Mouse (Mus musculus): ENCODE measurements around the gene Ptgr2. TPM values are rescaled to one million over a fixed set of nuclear protein-coding genes. Genes with fewer than 3 reads are reported as not detected.

The Ptgr2 gene
- polyA plus RNA-seq, 1 experiment from 2014 or later: 29.1 TPM

DNA sequence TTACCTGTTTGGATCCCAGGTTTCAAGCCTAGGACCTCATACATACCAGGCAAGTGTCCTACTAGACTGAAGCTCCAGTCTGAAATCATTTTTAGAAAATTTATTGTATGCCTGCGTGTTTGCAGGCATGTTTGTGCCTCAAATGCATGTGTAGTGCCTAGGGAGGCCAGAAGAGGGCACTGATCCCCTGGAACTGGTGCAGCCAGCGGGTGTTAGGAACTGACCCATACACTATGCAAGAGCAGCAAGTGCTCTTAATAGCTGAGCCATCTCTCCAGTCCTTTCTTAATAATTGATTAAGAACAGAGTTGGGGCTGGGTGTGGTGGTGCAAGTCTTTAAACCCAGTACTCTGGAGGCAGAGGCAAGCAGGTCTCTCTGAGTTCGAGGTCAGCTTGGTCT is 3.4 kb downstream of the Ptgr2 start:
- Histone ChIP-seq H3K27ac (ENCODE audit: low read length) (no peak overlapping the region), H3K27me3 (ENCODE audit: control insufficient read depth, insufficient read depth, low read depth, low read length) (no peaks in the 10 kb centered on the region), H3K9ac (ENCODE audit: low read length) (no peak overlapping the region), H3K4me1 (replicated peaks; ENCODE audit: control insufficient read depth, insufficient read depth, low read length) (peaks cover 6% of the 10 kb centered on the region), H3K9me3 (ENCODE audit: control insufficient read depth, low read length) (no peaks in the 10 kb centered on the region), H3K36me3 (ENCODE audit: control insufficient read depth, insufficient read depth, low read length) (peaks cover 3% of the 10 kb centered on the region; the same call in 1 of the 2 replicates), H3K4me3 (ENCODE audit: low read length) (no peak overlapping the region), H3K4me2 (ENCODE audit: low read depth, low read length) (no peak overlapping the region)
- no peak for ATAC-seq (ENCODE audit: low read depth)
- WGBS: 55% methylated on average over 3 of the region's 3 CpGs

DNA sequence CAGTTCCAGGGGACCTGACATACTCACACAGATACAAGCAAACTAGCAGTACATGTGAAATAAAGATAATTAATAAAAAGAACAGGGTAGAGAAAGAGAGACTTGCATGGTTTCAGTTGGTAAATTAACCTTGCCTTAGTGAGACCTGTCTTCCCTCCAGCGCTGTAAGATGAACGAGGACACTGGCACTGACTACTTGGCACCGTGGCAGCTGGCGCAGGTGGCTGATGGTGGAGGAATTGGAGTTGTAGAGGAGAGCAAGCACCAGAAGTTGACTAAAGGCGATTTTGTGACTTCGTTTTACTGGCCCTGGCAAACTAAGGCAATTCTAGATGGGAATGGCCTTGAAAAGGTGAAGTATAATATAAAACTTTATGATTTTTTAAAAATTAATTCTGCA is 12.8 kb downstream of the Ptgr2 start:
- whole genome bisulfite sequencing: 92% methylated on average over 6 of the region's 6 CpGs
- Histone ChIP-seq H3K9me3 (ENCODE audit: control insufficient read depth, low read length) (no peaks in the 10 kb centered on the region), H3K36me3 (ENCODE audit: control insufficient read depth, insufficient read depth, low read length) (peaks cover 9% of the 10 kb centered on the region; the same call in 1 of the 2 replicates), H3K4me2 (ENCODE audit: low read depth, low read length) (no peak overlapping the region), H3K9ac (ENCODE audit: low read length) (no peak overlapping the region), H3K27ac (ENCODE audit: low read length) (no peak overlapping the region), H3K4me3 (ENCODE audit: low read length) (no peak overlapping the region), H3K27me3 (ENCODE audit: control insufficient read depth, insufficient read depth, low read depth, low read length) (no peaks in the 10 kb centered on the region), H3K4me1 (replicated peaks; ENCODE audit: control insufficient read depth, insufficient read depth, low read length) (no peaks in the 10 kb centered on the region)
- ATAC-seq (ENCODE audit: low read depth): no peak

DNA sequence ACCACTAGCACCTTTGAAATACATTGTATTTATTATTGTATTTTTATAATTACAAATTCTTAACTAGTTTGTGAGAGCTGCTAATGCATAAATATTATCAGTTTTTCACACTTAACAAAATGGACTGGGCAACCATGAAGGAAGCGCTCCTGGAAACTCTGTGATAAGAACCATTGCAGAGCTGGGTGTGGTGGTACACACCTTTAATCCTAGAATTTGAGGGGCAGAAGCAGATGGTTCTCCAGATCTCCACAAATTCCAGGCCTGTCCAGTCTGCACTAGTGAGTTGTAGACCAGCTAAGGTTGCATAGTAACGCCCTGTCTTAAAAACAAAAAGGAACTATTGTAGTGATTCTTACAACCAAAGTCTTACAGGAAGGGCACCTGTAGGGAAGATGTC is 14.2 kb downstream of the Ptgr2 start:
- Histone ChIP-seq H3K36me3 (ENCODE audit: control insufficient read depth, insufficient read depth, low read length) (peaks cover 2% of the 10 kb centered on the region; the same call in 1 of the 2 replicates), H3K27ac (ENCODE audit: low read length) (no peak overlapping the region), H3K4me3 (ENCODE audit: low read length) (no peak overlapping the region), H3K9me3 (ENCODE audit: control insufficient read depth, low read length) (no peaks in the 10 kb centered on the region), H3K4me1 (replicated peaks; ENCODE audit: control insufficient read depth, insufficient read depth, low read length) (no peaks in the 10 kb centered on the region), H3K9ac (ENCODE audit: low read length) (no peak overlapping the region), H3K4me2 (ENCODE audit: low read depth, low read length) (no peak overlapping the region), H3K27me3 (ENCODE audit: control insufficient read depth, insufficient read depth, low read depth, low read length) (no peaks in the 10 kb centered on the region)
- ATAC-seq (ENCODE audit: low read depth): no peak
- 96% methylated on average over 2 of the region's 2 CpGs for WGBS

- WGBS: 89% methylated on average over 5 of the region's 5 CpGs
- no peak for ATAC-seq (ENCODE audit: low read depth)
- H3K4me3 ChIP-seq (ENCODE audit: low read length): no peak overlapping the region
- H3K4me2 ChIP-seq (ENCODE audit: low read depth, low read length): no peak overlapping the region
- H3K4me1 ChIP-seq (replicated peaks; ENCODE audit: control insufficient read depth, insufficient read depth, low read length): no peaks in the 10 kb centered on the region
- H3K9ac ChIP-seq (ENCODE audit: low read length): no peak overlapping the region
- H3K27me3 ChIP-seq (ENCODE audit: control insufficient read depth, insufficient read depth, low read depth, low read length): no peaks in the 10 kb centered on the region
- peaks cover 5% of the 10 kb centered on the region for H3K36me3 ChIP-seq (ENCODE audit: control insufficient read depth, insufficient read depth, low read length)
- H3K27ac ChIP-seq (ENCODE audit: low read length): no peak overlapping the region
- no peaks in the 10 kb centered on the region for H3K9me3 ChIP-seq (ENCODE audit: control insufficient read depth, low read length)
Measured at GRCm38 (mm10) chr12:84304101-84304500, 19.1 kb downstream of the Ptgr2 start.

DNA sequence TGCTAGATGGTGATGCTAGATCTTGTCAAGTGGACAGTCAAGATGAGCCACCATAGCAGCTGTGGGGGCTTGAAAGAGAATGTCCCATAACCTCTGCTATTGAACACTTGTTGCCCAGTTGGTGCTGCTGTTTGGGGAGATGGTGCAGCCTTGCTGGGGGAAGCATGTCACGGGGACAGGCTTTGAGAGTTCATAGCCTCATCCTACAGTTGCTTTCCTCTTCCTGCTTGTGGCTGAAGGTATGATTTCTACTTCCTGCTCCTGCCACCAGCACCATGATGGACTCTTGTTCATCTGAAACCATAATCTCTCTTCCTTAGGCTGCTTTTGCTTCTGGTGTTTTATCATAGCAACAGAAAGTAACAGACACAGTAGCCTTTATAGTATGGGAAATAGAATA is 19.5 kb downstream of the Ptgr2 start:
- no peak for ATAC-seq (ENCODE audit: low read depth)
- H3K4me3 ChIP-seq (ENCODE audit: low read length): no peak overlapping the region
- no peaks in the 10 kb centered on the region for H3K27me3 ChIP-seq (ENCODE audit: control insufficient read depth, insufficient read depth, low read depth, low read length)
- no peaks in the 10 kb centered on the region for H3K9me3 ChIP-seq (ENCODE audit: control insufficient read depth, low read length)
- no peak overlapping the region for H3K27ac ChIP-seq (ENCODE audit: low read length)
- WGBS: 72% methylated on average over 1 of the region's 1 CpGs
- no peak overlapping the region for H3K9ac ChIP-seq (ENCODE audit: low read length)
- H3K36me3 ChIP-seq (ENCODE audit: control insufficient read depth, insufficient read depth, low read length): peaks cover 5% of the 10 kb centered on the region
- no peak overlapping the region for H3K4me2 ChIP-seq (ENCODE audit: low read depth, low read length)
- no peaks in the 10 kb centered on the region for H3K4me1 ChIP-seq (replicated peaks; ENCODE audit: control insufficient read depth, insufficient read depth, low read length)

GRCm38 (mm10) chr12:84311306-84311705 is 26.3 kb downstream of the Ptgr2 start:
- Histone ChIP-seq H3K4me2 (ENCODE audit: low read depth, low read length) (no peak overlapping the region), H3K36me3 (ENCODE audit: control insufficient read depth, insufficient read depth, low read length) (peaks cover 3% of the 10 kb centered on the region), H3K4me3 (ENCODE audit: low read length) (no peak overlapping the region), H3K27ac (ENCODE audit: low read length) (no peak overlapping the region), H3K27me3 (ENCODE audit: control insufficient read depth, insufficient read depth, low read depth, low read length) (no peaks in the 10 kb centered on the region), H3K9me3 (ENCODE audit: control insufficient read depth, low read length) (no peaks in the 10 kb centered on the region), H3K4me1 (replicated peaks; ENCODE audit: control insufficient read depth, insufficient read depth, low read length) (no peaks in the 10 kb centered on the region), H3K9ac (ENCODE audit: low read length) (no peak overlapping the region)
- no peak for ATAC-seq (ENCODE audit: low read depth)
- WGBS: 78% methylated on average over 3 of the region's 5 CpGs

GRCm38 (mm10) chr12:84316006-84316405 is 31.0 kb downstream of the Ptgr2 start:
- WGBS: 25% methylated on average over 7 of the region's 7 CpGs
- ATAC-seq (ENCODE audit: low read depth): no peak
- Histone ChIP-seq H3K9me3 (ENCODE audit: control insufficient read depth, low read length) (no peaks in the 10 kb centered on the region), H3K9ac (ENCODE audit: low read length) (peak overlapping the region; percentile 100), H3K4me3 (ENCODE audit: low read length) (peak overlapping the region; percentile 99), H3K27ac (ENCODE audit: low read length) (peak overlapping the region; percentile 99), H3K36me3 (ENCODE audit: control insufficient read depth, insufficient read depth, low read length) (no peaks in the 10 kb centered on the region), H3K4me1 (replicated peaks; ENCODE audit: control insufficient read depth, insufficient read depth, low read length) (peaks cover 10% of the 10 kb centered on the region), H3K27me3 (ENCODE audit: control insufficient read depth, insufficient read depth, low read depth, low read length) (no peaks in the 10 kb centered on the region), H3K4me2 (ENCODE audit: low read depth, low read length) (peak overlapping the region; percentile 65)

GRCm38 (mm10) chr12:84316721-84317621 is 31.9 kb downstream of the Ptgr2 start, which contains the start of gene Zfp410:
TSS of gene Zfp410 (plus strand) at chr12:84316852.
- Histone ChIP-seq H3K9me3 (ENCODE audit: control insufficient read depth, low read length) (no peaks in the 10 kb centered on the region), H3K4me2 (ENCODE audit: low read depth, low read length) (peak within 1 kb of the TSS; percentile 86), H3K4me1 (replicated peaks; ENCODE audit: control insufficient read depth, insufficient read depth, low read length) (peaks cover 10% of the 10 kb centered on the region), H3K4me3 (ENCODE audit: low read length) (peak within 1 kb of the TSS; percentile 99), H3K27ac (ENCODE audit: low read length) (peak within 1 kb of the TSS; percentile 99), H3K27me3 (ENCODE audit: control insufficient read depth, insufficient read depth, low read depth, low read length) (no peaks in the 10 kb centered on the region), H3K9ac (ENCODE audit: low read length) (peak within 1 kb of the TSS; percentile 100), H3K36me3 (ENCODE audit: control insufficient read depth, insufficient read depth, low read length) (no peaks in the 10 kb centered on the region)
- peak; percentile 98 for ATAC-seq (ENCODE audit: low read depth)
- under 1% methylated on average over 77 of the region's 77 CpGs for WGBS

- no peaks in the 10 kb centered on the region for H3K4me1 ChIP-seq (replicated peaks; ENCODE audit: control insufficient read depth, insufficient read depth, low read length)
- WGBS: 53% methylated on average over 4 of the region's 4 CpGs
- H3K36me3 ChIP-seq (ENCODE audit: control insufficient read depth, insufficient read depth, low read length): peaks cover 29% of the 10 kb centered on the region
- H3K4me2 ChIP-seq (ENCODE audit: low read depth, low read length): no peak overlapping the region
- H3K27ac ChIP-seq (ENCODE audit: low read length): no peak overlapping the region
- ATAC-seq (ENCODE audit: low read depth): peak; percentile 71
- no peak overlapping the region for H3K9ac ChIP-seq (ENCODE audit: low read length)
- no peak overlapping the region for H3K4me3 ChIP-seq (ENCODE audit: low read length)
- no peaks in the 10 kb centered on the region for H3K27me3 ChIP-seq (ENCODE audit: control insufficient read depth, insufficient read depth, low read depth, low read length)
- H3K9me3 ChIP-seq (ENCODE audit: control insufficient read depth, low read length): no peaks in the 10 kb centered on the region
Measured at GRCm38 (mm10) chr12:84327111-84327512, 42.1 kb downstream of the Ptgr2 start.
